Mouse (Mus musculus) urinary bladder, postnatal 25 days (tissue): Measurements from ENCODE around the gene Ms4a3.

Source experiments
- DNase-seq: peaks from one replicate; pipeline ENCODE4 v3.0.0; 2022; ENCODE audit warnings: low spot score

The Ms4a3 gene

DNA sequence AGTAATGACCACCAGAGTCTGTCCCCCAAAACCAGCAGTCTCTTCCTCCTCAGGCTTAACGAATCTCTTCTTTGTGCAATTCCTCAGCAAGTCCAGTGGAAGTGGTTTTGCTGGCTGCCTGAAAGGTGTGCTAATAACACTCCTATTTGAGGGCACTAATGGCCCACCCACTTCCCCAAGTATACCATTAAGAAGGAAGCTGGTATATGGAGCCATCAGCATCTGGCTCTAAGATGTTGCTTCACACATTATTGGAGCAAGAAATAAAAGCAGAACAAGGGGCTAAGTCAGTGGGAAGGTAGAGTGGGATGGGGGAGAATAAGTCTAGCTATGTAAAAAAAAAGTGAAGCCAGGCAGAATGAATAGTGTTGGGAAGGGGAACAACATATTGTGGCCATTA lies at the start of gene Ms4a3:
Gene Ms4a3 (minus strand): TSS at position 120 of the 400 bp plus-strand sequence.
- DNase-seq = no peak

DNA sequence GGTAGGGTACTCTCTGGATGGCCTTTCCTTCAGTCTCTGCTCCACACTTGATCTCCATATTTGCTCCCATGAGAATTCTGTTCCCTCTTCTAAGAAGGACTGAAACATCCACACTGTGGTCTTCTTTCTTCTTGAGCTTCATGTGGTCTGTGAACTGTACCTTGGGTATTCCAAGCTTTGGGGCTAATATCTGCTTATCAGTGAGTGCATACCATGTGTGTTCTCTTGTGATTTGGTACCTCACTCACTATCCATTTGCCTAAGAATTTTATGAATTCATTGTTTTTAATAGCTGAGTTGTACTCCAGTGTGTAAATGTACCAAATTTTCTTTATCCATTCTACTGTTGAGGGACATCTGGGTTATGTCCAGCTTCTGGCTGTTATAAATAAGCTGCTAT lies 20.9 kb upstream of the Ms4a3 start:
- no peak for DNase-seq

DNA sequence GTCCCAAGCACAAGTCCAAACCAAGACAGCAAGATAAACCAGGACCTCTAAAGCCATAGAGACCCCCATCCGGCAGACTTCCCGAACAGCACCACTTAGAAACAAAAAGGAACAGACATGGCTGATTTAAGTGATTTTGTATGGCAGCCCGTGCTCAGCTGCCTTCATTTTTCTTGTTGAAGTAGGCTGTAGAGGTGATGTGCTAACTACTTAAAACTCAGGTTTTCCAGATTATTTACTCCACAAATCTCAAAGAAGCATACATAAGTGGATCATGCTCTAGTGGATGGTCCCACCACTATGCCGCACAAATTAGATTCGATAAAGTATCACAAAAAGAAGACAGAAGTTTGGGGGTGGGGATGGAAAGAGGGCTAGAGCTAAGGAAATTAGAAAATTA lies 19.8 kb upstream of the Ms4a3 start, which contains the start of gene Oosp2:
Gene Oosp2 (minus strand): TSS at position 101 of the 400 bp plus-strand sequence.
- no peak for DNase-seq

DNA sequence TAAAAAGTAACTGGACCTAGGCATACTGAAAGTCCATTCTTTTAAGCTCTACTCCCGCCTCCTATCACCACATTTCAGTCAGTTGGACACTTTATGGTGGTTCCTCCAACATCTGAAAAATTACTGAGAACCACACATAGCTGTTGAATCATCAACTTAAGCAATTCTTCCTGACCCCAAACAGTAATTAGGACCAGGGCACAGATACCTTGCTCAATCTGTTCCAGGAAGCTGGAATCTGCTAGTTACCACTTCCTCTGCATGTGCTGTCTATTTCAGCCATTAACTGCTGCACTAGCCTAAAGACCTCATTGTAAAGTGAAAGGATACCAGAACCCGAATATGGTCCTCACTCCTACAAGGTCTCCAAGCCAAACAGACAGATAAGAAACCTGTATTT lies 18.5 kb upstream of the Ms4a3 start:
- DNase-seq = no peak

DNA sequence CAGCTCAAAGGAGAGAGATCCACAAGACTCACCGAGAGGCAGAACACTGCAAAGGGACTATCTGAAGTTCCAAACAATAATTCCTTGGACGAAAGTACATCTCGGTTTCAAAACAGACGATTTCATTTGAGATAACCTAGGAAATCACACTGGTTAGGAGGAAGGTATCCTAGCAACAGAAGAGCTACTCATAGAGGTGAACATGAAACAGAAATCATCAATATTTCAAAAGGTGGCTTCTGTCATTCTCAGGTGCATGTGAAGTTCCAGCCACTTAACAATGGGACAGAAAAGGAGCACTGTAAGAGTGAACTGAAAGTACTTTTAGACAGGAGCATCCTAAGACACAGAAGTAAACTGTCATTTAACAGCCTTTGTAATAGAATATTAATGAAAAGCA lies 8.9 kb upstream of the Ms4a3 start:
- no peak for DNase-seq

DNA sequence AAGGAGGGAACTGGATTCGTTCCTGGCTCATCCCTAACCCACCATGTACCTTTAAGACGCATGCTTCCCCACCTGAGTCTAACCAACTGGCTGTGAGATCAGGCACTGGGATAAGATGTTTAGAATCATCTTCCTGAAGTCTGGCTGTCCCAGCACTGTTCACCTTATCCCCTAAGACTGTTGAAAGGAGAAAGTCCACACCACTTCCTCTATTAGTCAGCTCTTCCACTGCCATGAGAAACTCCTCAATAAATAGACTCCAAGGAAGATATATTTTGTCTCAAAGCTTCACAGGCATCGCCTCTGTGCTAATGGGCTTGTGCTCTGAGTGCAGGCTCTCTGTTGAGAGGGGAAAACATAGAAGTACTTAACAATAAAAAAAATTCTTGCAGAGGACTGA lies 5.5 kb upstream of the Ms4a3 start:
- DNase-seq = no peak

DNA sequence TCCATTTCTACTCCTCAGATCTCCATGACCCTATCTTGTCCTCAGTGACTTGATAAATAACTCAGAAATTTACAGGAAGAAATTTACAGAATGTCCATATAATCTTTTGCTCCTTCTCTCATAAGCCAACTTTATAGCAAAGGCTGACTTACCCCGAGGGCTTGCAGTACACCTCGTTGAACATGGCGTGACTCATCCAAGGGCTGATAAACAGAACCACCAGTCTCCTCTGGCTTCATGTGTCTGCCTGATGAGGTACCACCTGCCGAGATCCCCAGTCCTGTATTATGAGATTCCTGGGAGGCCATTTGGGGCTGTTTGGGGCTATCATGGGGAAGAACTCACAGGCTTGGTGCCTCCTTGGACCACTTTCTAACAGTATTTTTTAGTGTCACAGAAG lies 1.6 kb downstream of the Ms4a3 start:
- DNase-seq = no peak

DNA sequence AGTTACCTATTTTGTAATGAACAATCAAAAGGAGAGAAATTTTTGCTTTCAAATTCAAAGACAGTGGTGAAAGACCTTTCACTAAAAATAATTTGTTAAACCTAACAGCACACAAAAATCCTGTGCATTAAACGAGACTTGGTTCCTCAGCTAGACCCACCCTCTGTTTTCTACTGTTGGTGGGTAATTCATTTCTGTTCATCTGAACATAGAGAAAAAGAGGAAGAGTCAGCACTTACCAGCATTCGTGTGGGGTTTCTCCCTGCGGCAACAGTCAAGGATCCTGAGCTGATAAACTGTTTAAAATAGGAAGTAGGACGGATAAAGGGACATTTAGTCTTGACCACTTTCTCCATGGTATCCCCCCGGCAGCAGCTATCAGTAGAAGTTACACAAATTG lies 5.1 kb downstream of the Ms4a3 start:
- no peak for DNase-seq

DNA sequence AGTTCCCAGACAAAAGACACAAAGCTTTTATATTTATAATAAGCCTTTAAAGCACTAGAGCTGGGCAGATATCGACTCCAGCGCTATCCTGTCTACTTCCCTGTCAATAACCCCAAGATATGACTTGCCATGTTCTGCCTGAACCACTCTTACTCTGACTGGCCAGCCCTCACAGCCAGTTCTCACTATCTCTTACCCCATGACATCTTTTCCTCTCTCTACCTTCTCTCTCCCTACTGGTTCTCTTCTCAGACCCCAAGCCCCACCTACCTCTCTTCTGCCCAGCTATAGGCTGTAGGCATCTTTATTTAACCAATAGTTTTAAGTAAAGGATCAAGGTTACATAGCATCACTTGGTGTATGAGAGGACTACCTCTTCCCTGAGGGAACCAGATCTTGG lies 6.3 kb downstream of the Ms4a3 start:
- no peak for DNase-seq

DNA sequence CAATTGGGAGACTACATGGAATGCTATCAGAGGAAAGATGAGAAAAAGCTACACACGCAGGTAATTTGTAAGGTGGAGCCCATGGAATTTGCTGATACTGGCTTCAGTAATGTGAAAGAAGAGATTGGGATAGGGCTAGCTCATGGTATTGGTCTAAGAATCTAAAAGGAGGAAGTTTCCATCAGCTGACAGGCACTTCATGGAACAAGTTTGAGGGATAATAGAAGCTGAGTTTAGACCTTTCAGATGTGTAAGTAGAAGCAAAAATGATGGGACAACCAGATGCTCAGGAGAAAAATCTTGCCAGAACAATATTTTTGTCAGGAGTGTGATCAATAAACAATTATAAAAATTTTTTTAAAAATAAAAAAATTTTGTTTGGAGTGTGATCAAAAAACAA lies 6.9 kb downstream of the Ms4a3 start:
- no peak for DNase-seq

DNA sequence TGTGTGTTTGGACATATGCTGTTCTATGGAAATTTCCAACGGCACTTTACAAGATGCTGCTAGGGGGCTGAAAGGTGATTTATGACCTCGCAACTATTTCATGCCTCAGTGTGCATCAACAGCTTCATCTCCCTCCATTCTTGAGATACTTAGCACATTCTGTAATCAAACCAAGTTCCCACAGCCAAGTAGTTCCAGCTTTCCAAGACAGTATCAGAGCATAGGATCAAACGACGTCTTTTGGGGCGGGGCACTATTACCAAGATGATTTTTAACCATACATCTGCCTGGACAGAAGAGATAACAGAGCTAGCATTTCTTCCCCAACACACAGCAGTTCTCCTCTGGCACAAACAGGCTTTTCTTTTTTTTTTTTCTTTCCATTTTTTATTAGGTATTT lies 15.4 kb downstream of the Ms4a3 start:
- DNase-seq = no peak

DNA sequence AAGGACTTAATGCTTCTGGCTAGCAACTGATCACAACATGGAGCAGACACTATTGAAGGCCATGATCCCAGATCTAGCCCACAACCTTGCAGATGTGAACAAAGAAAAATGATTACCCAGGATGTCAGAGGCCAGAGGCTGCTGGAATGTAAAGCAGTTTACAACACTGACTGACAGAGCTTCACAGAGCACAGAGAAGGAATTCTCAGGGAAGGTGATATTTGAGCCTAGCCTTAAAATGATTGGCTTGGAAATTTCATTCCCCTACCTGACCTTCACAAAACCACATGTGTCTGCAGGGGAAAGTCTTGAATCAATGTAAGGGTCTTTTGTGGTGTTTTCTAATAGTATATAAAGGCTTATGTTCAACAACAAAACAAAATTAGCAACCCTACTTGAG lies 15.9 kb downstream of the Ms4a3 start:
- DNase-seq = no peak

DNA sequence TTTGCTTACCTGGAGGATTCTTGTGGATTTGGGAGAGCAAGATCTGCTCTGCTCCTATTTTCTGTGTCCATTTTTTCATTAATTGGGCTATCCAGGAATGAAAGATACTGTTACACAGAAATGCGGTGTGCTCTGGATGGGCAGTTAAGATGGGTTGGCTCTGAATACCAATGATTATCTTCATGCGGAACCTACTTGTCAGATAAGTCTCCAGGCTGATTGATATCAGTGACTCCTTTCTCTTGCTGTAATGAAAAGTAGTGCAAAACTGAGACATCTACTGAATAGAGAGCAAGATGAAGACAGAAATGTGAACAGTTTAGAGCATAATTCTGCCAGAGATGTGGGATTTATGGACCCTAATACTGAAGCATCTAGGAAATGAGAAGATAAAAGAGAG lies 17.1 kb downstream of the Ms4a3 start, which contains the start of gene Ms4a2:
Gene Ms4a2 (minus strand): TSS at position 169 of the 400 bp plus-strand sequence.
- DNase-seq = no peak

DNA sequence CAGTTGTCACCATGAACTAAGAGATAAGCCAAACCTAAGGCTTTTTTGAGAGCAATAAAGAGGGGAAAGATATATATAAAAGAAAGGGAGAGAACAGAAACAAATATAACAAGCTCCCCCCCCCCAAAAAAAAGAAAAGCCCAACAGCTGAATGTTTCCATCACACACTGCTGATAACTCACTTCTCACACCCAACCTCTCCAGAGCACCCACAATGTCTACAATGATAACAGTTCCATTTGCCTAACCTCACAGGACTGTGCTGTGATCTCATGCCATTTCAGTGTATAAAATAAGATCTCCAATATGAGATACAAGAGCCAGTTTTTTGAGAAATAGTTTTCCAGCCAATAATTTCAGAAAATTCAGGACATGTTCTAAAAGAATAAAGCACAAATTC lies 22.7 kb downstream of the Ms4a3 start:
- DNase-seq = no peak

DNA sequence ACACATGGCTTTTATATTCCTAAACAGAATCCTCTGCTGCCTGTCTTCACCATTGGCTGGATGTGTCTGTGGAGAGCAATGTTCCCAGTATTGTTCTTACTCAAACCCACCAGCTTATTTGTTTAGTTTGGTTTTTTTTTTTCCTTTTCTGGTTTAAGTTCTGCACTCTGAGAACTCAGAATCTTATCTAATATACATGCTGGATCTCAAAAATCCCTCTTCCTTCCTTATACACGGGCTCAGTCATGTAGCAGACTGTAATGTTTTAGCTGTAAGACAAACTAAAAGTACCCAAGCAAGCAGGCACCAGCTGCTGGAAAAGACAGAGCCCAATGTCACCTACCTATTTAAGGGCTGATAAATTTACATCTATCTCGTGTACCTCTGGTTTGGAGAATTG lies 25.8 kb downstream of the Ms4a3 start:
- DNase-seq = no peak

DNA sequence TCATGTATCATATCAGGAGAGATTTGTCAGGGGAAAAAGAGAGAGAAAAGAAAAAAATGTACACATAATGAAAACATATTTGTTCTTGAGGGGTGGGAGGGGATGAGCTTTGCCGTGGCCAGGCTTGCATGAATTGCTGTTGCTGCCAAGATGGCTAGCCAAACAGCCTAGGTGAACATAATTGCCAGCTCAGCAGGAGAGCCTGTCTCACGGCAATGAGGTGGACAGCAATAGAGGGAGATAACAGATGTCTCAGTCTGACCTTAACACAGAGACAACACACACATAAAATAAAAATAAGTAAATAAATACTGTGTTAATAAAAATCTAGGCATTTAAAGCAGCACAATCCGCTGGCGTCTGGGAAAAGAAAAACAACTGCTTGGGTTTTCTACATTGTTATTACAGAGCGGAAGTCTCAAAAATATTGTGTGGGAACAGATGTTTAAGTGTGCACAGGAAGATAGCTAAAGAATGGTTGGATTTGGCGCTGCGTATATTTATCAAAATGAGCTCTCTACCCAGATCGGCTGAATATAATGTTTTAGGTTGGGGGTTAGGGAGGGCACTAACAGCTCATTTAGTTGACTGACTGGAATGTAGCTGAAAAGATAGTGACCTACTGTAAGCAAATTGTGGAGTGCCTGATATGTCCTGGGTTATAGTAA lies 26.7 kb downstream of the Ms4a3 start:
- no peak for DNase-seq

DNA sequence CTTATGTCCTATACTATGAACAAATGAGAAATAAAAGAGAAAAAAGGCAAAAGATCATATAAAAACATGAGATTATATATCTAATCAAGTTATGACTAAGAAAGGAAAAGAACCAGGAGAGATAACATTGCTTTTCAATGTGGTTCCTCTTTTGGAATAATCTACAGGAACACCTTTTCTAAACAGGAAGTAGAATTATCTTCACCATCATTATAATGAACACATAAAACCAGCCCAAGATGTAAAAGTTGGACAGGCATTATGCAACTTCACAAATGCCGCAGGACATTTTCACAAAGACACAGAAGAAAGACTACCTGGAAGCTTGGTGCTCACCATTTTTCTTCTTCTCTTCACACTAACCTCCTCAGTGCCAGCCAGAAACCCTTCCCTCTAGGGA lies 27.6 kb downstream of the Ms4a3 start:
- no peak for DNase-seq

DNA sequence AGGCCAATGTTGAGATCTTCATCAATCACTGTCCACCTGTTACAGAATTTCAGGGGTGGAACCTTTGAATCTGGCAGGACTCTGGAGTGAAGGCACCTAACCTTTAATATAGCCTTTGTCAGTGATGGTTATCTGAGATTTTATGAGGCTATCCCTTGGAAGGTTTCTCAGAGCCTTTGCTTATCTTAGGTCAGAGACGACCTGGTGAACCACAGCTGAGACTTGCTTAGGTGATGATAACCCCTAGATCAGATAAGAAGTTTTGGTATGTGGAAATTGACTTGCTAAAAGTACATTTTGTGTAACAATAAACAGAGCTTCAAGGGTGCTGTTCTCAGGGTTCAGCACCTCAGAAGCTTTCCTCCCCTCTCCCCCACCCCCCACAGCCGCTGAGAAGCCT lies 28.4 kb downstream of the Ms4a3 start:
- no peak for DNase-seq

DNA sequence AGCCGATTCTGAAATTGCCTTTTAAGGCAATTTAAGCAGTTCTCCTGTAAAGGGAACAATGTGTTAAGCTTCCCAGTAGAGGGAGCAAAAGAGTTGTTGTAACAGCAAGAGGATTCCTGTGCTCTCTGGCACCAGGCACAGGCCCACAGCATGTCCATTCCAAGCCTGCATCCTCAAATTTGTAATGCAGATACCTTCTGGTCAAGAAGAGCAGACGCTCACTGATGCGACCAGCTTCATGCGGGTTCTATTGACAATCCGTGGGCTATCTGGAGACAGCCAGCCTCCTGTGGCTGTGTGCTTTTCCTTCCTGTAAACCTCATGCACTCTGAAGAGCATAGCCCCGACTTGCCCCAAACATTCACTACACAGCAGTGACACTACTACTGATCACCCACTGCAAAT lies 29.1 kb downstream of the Ms4a3 start:
- no peak for DNase-seq

DNA sequence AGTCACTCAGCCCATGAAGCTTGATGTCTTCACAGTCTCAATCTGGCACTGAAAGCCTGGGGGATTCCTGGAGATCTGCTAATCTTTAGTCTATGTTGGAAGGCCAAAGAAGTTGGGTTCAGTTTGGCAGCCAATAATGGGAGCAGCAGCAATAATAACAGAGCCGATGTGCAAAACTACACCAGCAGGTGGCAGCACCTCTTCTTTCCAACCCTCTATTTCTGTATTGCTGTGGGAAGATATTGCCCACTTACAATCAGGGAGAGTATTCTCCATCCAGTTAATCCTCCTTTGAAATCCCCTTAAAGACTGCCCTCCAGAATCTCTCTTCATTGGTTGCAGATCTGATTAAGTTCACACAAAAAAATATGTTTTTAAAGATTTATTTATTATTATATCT lies 32.5 kb downstream of the Ms4a3 start:
- DNase-seq = peak; percentile 32

DNA sequence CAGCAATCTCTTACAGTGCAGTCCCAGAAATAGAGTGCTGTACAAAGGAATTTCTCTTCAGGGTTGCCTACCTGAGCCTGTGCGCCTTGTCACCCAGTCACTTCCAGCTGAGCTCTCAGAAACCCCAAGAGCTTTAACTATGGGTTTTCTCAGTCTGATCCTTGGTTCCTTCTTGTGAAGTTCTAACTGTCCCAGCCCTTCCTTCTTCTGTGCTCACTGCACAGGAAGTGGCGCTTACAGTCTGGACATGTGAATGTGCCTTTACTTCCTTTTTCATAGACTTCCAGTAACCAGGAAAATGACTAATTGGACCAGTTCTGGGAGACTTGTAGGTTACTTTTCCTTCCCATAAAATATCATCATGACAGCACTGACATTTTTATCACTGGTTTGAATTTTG lies 36.0 kb downstream of the Ms4a3 start, which contains the start of gene Ms4a6d:
Gene Ms4a6d (minus strand): TSS at position 247 of the 400 bp plus-strand sequence.
- DNase-seq = no peak

DNA sequence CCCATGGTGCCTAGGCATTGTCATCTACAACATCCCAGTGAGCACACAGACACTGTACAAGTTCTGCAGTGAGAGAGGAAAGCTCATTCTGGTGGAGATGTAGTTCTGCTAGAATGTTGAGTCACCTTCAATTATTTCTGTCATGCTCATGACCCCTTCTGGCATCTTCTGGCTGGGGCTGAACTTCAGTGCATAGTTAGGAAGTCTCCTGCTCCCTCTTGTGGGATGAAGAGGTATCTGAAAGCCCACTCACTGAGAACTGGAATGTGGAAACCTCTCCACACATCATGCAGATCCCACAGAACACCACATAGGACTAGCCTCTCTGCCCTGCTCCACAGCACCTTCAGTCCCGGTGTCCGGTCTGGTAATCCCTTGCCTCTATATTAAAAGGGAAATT lies 38.6 kb downstream of the Ms4a3 start:
- DNase-seq = peak; percentile 5

DNA sequence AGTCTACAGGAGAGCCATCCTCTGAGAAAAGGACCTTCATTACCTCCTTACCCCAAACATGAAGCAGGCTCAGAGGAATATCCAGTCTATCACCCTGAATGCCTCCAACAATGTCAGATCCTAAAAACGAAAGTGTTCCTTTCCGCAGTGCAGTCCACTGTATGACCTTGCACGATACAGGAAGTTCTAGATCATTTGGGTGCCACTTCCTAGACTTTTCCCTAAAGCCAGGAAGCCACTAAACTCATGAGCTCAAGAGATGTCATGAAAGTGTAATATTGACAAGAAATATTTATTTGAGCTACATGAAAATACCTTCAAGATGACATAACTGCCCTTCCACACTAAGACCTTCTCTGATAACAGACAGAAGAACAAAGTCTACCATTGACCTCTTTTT lies 39.3 kb downstream of the Ms4a3 start:
- no peak for DNase-seq

DNA sequence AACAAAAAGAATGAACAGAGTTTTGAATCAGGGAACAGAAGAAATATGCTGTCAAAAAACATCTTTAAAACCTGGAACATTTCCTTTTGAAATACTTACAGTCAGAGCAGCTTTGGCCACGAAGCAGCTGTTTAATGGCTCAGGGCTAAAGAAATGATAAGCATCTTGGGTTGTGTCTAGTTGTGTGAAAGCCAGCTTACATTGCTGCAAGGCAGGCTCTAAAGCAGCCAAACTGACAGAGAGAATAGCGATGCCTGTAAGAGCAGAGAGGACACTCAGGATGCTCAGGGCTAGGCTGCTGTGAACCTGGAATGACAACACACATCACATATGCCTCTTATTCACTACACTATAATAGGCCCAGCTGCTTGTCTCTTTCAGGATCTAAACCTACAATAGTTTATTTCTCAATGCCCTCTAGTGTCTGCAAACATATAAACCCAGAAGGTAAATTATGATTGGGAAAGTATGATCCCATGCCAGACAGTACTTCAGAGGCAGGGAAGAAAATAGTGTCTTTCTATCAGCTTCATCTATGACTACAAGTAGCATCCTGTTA lies 50.7 kb downstream of the Ms4a3 start:
- no peak for DNase-seq
